8 mouse cellular contexts compared by ENCODE assay signal in genomic region chr2:152914310-152915120, GRCm38 (mm10). TPM values are rescaled to one million over a fixed set of nuclear protein-coding genes. Genes with fewer than 3 reads are reported as not detected.
DNase-seq lines count a peak whose midpoint lies in the region; ATAC-seq and TF ChIP-seq lines count a peak whose summit lies in the region.

No protein-coding gene starts in this region.

- H3K9me3 ChIP-seq in E14TG2a.4 (ENCODE audit: low read length): no peaks in the 10 kb centered on the region
- H3K9me3 ChIP-seq in forebrain, embryonic 12.5 days: no peaks in the 10 kb centered on the region
- no peaks in the 10 kb centered on the region for H3K9me3 ChIP-seq in heart, postnatal 0 days (replicated peaks; ENCODE audit: control insufficient read depth, low read length)
- H3K9me3 ChIP-seq in liver, embryonic 14.5 days (ENCODE audit: control insufficient read depth, low read length): no peaks in the 10 kb centered on the region
- H3K9me3 ChIP-seq in neural tube, embryonic 11.5 days (ENCODE audit: control insufficient read depth, low read length): no peaks in the 10 kb centered on the region

- TF ChIP-seq CTCF in E14TG2a.4 (conservative IDR thresholded peaks at IDR 0.05; ENCODE audit: low read length): peak; percentile 71
- TF ChIP-seq CTCF in heart, postnatal 0 days (IDR thresholded peaks at IDR 0.05; ENCODE audit: low read depth): peak; percentile 95
- peak; percentile 98 for TF ChIP-seq CTCF in liver, embryonic 14.5 days (IDR thresholded peaks at IDR 0.05; ENCODE audit: low read depth)

- H3K27me3 ChIP-seq in E14TG2a.4 (ENCODE audit: insufficient read depth, low read length): peaks cover 80% of the 10 kb centered on the region
- peaks cover 77% of the 10 kb centered on the region for H3K27me3 ChIP-seq in forebrain, embryonic 12.5 days
- H3K27me3 ChIP-seq in heart, postnatal 0 days (ENCODE audit: control insufficient read depth, insufficient read depth, low read length): peaks cover 42% of the 10 kb centered on the region
- peaks cover 18% of the 10 kb centered on the region for H3K27me3 ChIP-seq in liver, embryonic 14.5 days (ENCODE audit: control insufficient read depth, insufficient read depth, low read length)
- peaks cover 17% of the 10 kb centered on the region for H3K27me3 ChIP-seq in neural tube, embryonic 11.5 days (ENCODE audit: control insufficient read depth, insufficient read depth, low read length)

- WGBS in forebrain, embryonic 12.5 days: 4% methylated on average over 18 of the region's 18 CpGs
- 3% methylated on average over 18 of the region's 18 CpGs for whole genome bisulfite sequencing in heart, postnatal 0 days
- WGBS in liver, embryonic 14.5 days (ENCODE audit: insufficient replicate concordance): 4% methylated on average over 18 of the region's 18 CpGs
- WGBS in neural tube, embryonic 11.5 days: 4% methylated on average over 15 of the region's 18 CpGs

- H3K27ac ChIP-seq in forebrain, embryonic 12.5 days: no peak overlapping the region
- no peak overlapping the region for H3K27ac ChIP-seq in heart, postnatal 0 days (ENCODE audit: low read depth)
- H3K27ac ChIP-seq in liver, embryonic 14.5 days: no peak overlapping the region
- H3K27ac ChIP-seq in neural tube, embryonic 11.5 days (ENCODE audit: low read depth, low read length): no peak overlapping the region

- peak overlapping the region; percentile 33 for H3K4me2 ChIP-seq in forebrain, embryonic 12.5 days
- peak overlapping the region; percentile 51 for H3K4me2 ChIP-seq in heart, postnatal 0 days (ENCODE audit: low read depth, low read length)
- no peak overlapping the region for H3K4me2 ChIP-seq in liver, embryonic 14.5 days (ENCODE audit: low read depth)
- H3K4me2 ChIP-seq in neural tube, embryonic 11.5 days (ENCODE audit: low read depth): peak overlapping the region; percentile 26

- 0 out of 2 replicates have a peak overlapping the region, but pooled peaks have one; percentile 29 for H3K9ac ChIP-seq in forebrain, embryonic 12.5 days
- H3K9ac ChIP-seq in heart, postnatal 0 days (replicated peaks; ENCODE audit: low read depth, low read length): no peak overlapping the region
- H3K9ac ChIP-seq in liver, embryonic 14.5 days (replicated peaks): no peak overlapping the region
- H3K9ac ChIP-seq in neural tube, embryonic 11.5 days (ENCODE audit: low read length): peak overlapping the region; percentile 26; the same call in 1 of the 2 replicates

- H3K4me1 ChIP-seq in E14TG2a.4 (replicated peaks; ENCODE audit: low read depth, low read length): peaks cover 47% of the 10 kb centered on the region
- H3K4me1 ChIP-seq in forebrain, embryonic 12.5 days: peaks cover 12% of the 10 kb centered on the region
- H3K4me1 ChIP-seq in heart, postnatal 0 days (ENCODE audit: control insufficient read depth, insufficient read depth): peaks cover 2% of the 10 kb centered on the region; the same call in 1 of the 2 replicates
- peaks cover 0 to 2% of the 10 kb centered on the region in 2 experiments; a peak in 1 of 4 replicates for H3K4me1 ChIP-seq in liver, embryonic 14.5 days (replicated peaks; ENCODE audit: control insufficient read depth in 2 of 2, insufficient read depth in 2 of 2, low read length in 1 of 2)
- peaks cover 7% of the 10 kb centered on the region; the same call in 1 of the 2 replicates for H3K4me1 ChIP-seq in neural tube, embryonic 11.5 days (ENCODE audit: control insufficient read depth, insufficient read depth, low read length)

- DNase-seq in c-Kit-positive CD71-positive TER-119-negative erythroid progenitor cells, embryonic 14.5 days (ENCODE audit: low read depth): peak; percentile 80
- DNase-seq in heart, postnatal 0 days (ENCODE audit: low spot score): peak; percentile 73
- peak; percentile 85 to 88 for DNase-seq in kidney, postnatal 36 days
- peak; percentile 52 to 72 (median 52) for DNase-seq in liver, embryonic 14.5 days (ENCODE audit: low read depth in 3 of 3, low spot score in 3 of 3)
- DNase-seq in neural tube, embryonic 11.5 days (ENCODE audit: low spot score): peak; percentile 88
- peak; percentile 48 for DNase-seq in telencephalon, adult 2 months (ENCODE audit: low read depth, low spot score)

- no peaks in the 10 kb centered on the region for H3K36me3 ChIP-seq in E14TG2a.4 (ENCODE audit: insufficient read depth, low read length)
- no peaks in the 10 kb centered on the region for H3K36me3 ChIP-seq in forebrain, embryonic 12.5 days (replicated peaks)
- H3K36me3 ChIP-seq in heart, postnatal 0 days (replicated peaks; ENCODE audit: control insufficient read depth, insufficient read depth, low read length): no peaks in the 10 kb centered on the region
- H3K36me3 ChIP-seq in liver, embryonic 14.5 days (replicated peaks; ENCODE audit: control insufficient read depth, insufficient read depth, low read depth): no peaks in the 10 kb centered on the region
- no peaks in the 10 kb centered on the region for H3K36me3 ChIP-seq in neural tube, embryonic 11.5 days (ENCODE audit: control insufficient read depth, insufficient read depth, low read length)

- peak; percentile 79 for ATAC-seq in forebrain, embryonic 12.5 days (ENCODE audit: low FRiP score)
- peak; percentile 84 for ATAC-seq in heart, postnatal 0 days (ENCODE audit: insufficient read depth, low read depth)
- ATAC-seq in liver, embryonic 14.5 days (ENCODE audit: insufficient read depth): 0 out of 2 replicates have a peak, but pooled peaks have one; percentile 37
- ATAC-seq in neural tube, embryonic 11.5 days (ENCODE audit: insufficient read depth, low FRiP score, low TSS enrichment): peak; percentile 71

- peak overlapping the region; percentile 59 for H3K4me3 ChIP-seq in E14TG2a.4 (replicated peaks; ENCODE audit: low read length)
- H3K4me3 ChIP-seq in forebrain, embryonic 12.5 days (replicated peaks): no peak overlapping the region
- H3K4me3 ChIP-seq in heart, postnatal 0 days (ENCODE audit: low read depth, low read length): 0 out of 2 replicates have a peak overlapping the region, but pooled peaks have one; percentile 17
- no peak overlapping the region for H3K4me3 ChIP-seq in liver, embryonic 14.5 days (ENCODE audit: insufficient read depth in 1 of 2, low read depth in 2 of 2, low read length in 2 of 2)
- peak overlapping the region; percentile 2; the same call in 1 of the 2 replicates for H3K4me3 ChIP-seq in neural tube, embryonic 11.5 days (ENCODE audit: low read depth, low read length)

- TF ChIP-seq EP300 in heart, postnatal 0 days (IDR thresholded peaks at IDR 0.05; ENCODE audit: low read depth): no peak
- no peak for TF ChIP-seq EP300 in liver, embryonic 14.5 days (IDR thresholded peaks at IDR 0.05; ENCODE audit: low read depth)

RNA-seq across cellular contexts. Expression of gene Mylk2, which starts 3.4 kb away (rescaled TPM):
- polyA plus RNA-seq in forebrain, embryonic 12.5 days (2016; fragmentation: Nextera tagmentation; extraction: Ambion mirVana): not detected in 2 replicates
- not detected in 2 replicates for total RNA-seq in heart, postnatal 0 days (2014; rRNA removed; ENCODE audit: low replicate concordance)
- 0.15 and 0.16 TPM in 2 replicates for polyA plus RNA-seq in heart, postnatal 0 days (2015; fragmentation: Nextera tagmentation; extraction: Ambion mirVana)
- polyA plus RNA-seq in liver, embryonic 14.5 days (2012; rRNA removed): 0.02 TPM in 1 of 2 replicates, not detected in the other
- not detected in 2 replicates for polyA plus RNA-seq in liver, embryonic 14.5 days (2014; fragmentation: Nextera tagmentation; extraction: Ambion mirVana)
- not detected in 2 replicates for polyA plus RNA-seq in neural tube, embryonic 11.5 days (2014; fragmentation: Nextera tagmentation; extraction: Ambion mirVana)

RNA-seq across cellular contexts. Expression of gene Foxs1, which starts 18.5 kb away (rescaled TPM):
- polyA plus RNA-seq in forebrain, embryonic 12.5 days (2016; fragmentation: Nextera tagmentation; extraction: Ambion mirVana): 1.6 and 1.8 TPM in 2 replicates
- total RNA-seq in heart, postnatal 0 days (2014; rRNA removed; ENCODE audit: low replicate concordance): 4.5 and 8.6 TPM in 2 replicates
- polyA plus RNA-seq in heart, postnatal 0 days (2015; fragmentation: Nextera tagmentation; extraction: Ambion mirVana): 8.2 and 8.4 TPM in 2 replicates
- 0.08 and 0.18 TPM in 2 replicates for polyA plus RNA-seq in liver, embryonic 14.5 days (2012; rRNA removed)
- 0.08 and 0.10 TPM in 2 replicates for polyA plus RNA-seq in liver, embryonic 14.5 days (2014; fragmentation: Nextera tagmentation; extraction: Ambion mirVana)
- polyA plus RNA-seq in neural tube, embryonic 11.5 days (2014; fragmentation: Nextera tagmentation; extraction: Ambion mirVana): 0.46 and 1.2 TPM in 2 replicates

RNA-seq across cellular contexts. Expression of gene Dusp15, which starts 37.0 kb away (rescaled TPM):
- polyA plus RNA-seq in forebrain, embryonic 12.5 days (2016; fragmentation: Nextera tagmentation; extraction: Ambion mirVana): 0.91 and 1.5 TPM in 2 replicates
- 0.12 TPM in 1 of 2 replicates, not detected in the other for total RNA-seq in heart, postnatal 0 days (2014; rRNA removed; ENCODE audit: low replicate concordance)
- not detected in 2 replicates for polyA plus RNA-seq in heart, postnatal 0 days (2015; fragmentation: Nextera tagmentation; extraction: Ambion mirVana)
- polyA plus RNA-seq in liver, embryonic 14.5 days (2012; rRNA removed): 0.02 and 0.05 TPM in 2 replicates
- polyA plus RNA-seq in liver, embryonic 14.5 days (2014; fragmentation: Nextera tagmentation; extraction: Ambion mirVana): not detected in 2 replicates
- polyA plus RNA-seq in neural tube, embryonic 11.5 days (2014; fragmentation: Nextera tagmentation; extraction: Ambion mirVana): 1.4 TPM in 2 replicates

RNA-seq across cellular contexts. Expression of gene Ttll9, which starts 47.8 kb away (rescaled TPM):
- polyA plus RNA-seq in forebrain, embryonic 12.5 days (2016; fragmentation: Nextera tagmentation; extraction: Ambion mirVana): 1.2 TPM in 2 replicates
- 0.89 TPM in 1 of 2 replicates, not detected in the other for total RNA-seq in heart, postnatal 0 days (2014; rRNA removed; ENCODE audit: low replicate concordance)
- 0.05 and 0.14 TPM in 2 replicates for polyA plus RNA-seq in heart, postnatal 0 days (2015; fragmentation: Nextera tagmentation; extraction: Ambion mirVana)
- 0.05 and 0.11 TPM in 2 replicates for polyA plus RNA-seq in liver, embryonic 14.5 days (2012; rRNA removed)
- polyA plus RNA-seq in liver, embryonic 14.5 days (2014; fragmentation: Nextera tagmentation; extraction: Ambion mirVana): 0.08 and 0.18 TPM in 2 replicates
- polyA plus RNA-seq in neural tube, embryonic 11.5 days (2014; fragmentation: Nextera tagmentation; extraction: Ambion mirVana): 1.6 and 1.7 TPM in 2 replicates

Comparison
In these comparisons a context has a peak if more than half of its experiments do, and no peak if none do; other contexts are left out.
1. H3K4me3 ChIP-seq: peak in E14TG2a.4 (single experiment), heart, postnatal 0 days (single experiment) and neural tube, embryonic 11.5 days (single experiment); none in forebrain, embryonic 12.5 days (single experiment) and liver, embryonic 14.5 days (0 of 2).
2. H3K9ac ChIP-seq: peak in forebrain, embryonic 12.5 days (single experiment) and neural tube, embryonic 11.5 days (single experiment); none in heart, postnatal 0 days (single experiment) and liver, embryonic 14.5 days (single experiment).
3. Peak in every context shown above with its lines, with median percentiles within 50 percentile points of each other: CTCF ChIP-seq, DNase-seq and ATAC-seq.